Mouse (Mus musculus) adrenal gland, postnatal 4 days (tissue): ENCODE measurements around the gene Taldo1. TPM values are rescaled to one million over a fixed set of nuclear protein-coding genes. Genes with fewer than 3 reads are reported as not detected.
A peak's percentile ranks its signal among the peaks of the same experiment; 100 is the strongest.
"Not testable (repeated sequence)": the region's sequence is repeated elsewhere in the genome, so short reads cannot be mapped to it uniquely, and the experiment has no call there.

Experiments
- DNase-seq, 2 experiments: peaks; one replicate each; pipeline ENCODE4 v3.0.0; 2021 to 2022; ENCODE audit warnings: low spot score in 2 of 2, mixed read lengths in 2 of 2
- total RNA-seq, 2 experiments: library from RNA; stranded (reverse); gene quantifications; 2 replicates each; pipeline ENCODE4 v1.2.3; 2021

Gene Taldo1
- total RNA-seq, 2 experiments from 2014 or later: 251 to 277 TPM

- no peak for DNase-seq
These were observed 46.4 kb downstream of the Taldo1 start for GRCm38 (mm10) chr7:141438201-141438968.

DNA sequence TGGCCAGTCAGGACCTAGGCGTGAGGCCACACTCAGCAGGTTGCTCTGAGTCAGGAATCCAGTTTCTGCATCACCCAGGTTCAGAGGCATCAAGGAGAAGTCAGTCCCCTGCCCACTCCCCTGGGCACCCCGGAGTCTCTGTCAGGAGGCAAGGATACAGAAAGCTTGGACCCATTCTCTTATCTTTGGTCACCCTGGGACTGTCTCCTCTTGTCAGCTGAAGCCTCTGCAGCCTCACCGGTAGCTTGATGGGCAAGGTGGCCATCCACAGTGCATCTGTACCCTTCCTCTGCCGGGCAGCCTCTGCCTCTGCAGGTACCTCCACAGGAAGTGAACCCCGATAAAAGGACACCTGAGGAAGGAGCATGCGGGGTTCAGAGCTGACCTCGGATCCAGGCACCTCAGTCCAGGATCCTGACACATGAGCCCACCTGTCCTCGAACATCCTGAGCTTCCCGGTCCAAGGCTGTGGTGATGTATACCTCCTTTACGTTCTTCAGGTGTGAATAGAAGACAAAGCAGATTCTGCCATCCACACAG is 47.2 kb downstream of the Taldo1 start:
- no peak for DNase-seq

GRCm38 (mm10) chr7:141439811-141440210 is 47.8 kb downstream of the Taldo1 start:
- no peak for DNase-seq

GRCm38 (mm10) chr7:141440613-141441012 is 48.6 kb downstream of the Taldo1 start:
- peak in 1 of 2 experiments; percentile 47 for DNase-seq

- no peak for DNase-seq
These were observed 49.5 kb downstream of the Taldo1 start for GRCm38 (mm10) chr7:141441460-141441859.

GRCm38 (mm10) chr7:141442199-141442598 is 50.2 kb downstream of the Taldo1 start:
- no peak for DNase-seq

DNA sequence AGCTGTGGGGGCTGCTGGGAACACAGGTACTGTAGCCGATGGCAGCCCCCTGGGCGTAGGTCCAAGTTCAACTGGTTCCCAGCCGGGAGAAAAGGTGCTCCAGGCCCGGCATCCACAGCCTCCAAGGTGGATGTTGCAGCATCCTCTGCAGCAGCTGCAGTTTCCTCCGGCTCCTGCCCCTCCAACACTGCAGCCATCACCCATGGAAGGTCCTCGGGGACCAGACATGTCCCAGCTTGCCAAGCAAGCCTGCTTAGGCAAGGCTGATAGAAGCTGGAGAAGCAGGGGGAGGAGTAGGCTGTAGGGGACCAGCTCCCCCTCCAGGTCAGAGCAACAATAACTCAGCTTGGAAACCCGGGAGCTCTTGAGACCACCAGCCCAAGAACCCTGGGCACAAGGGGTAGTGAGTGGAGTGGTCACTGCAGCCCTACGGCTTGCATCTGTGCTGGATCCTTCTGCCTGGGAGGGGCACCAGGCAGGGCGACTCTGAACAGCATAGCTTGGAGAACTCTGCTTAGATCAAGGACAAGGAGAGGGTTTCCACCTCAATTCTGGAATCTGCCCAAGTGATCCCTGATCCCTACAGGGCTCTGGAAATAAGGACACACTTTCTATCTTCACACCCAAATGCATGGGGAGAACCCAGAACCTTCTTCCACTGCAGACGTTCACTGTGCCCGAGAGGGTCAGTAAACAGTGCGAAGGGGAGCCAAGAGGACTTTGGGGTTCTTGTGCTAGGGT is 51.3 kb downstream of the Taldo1 start:
- DNase-seq: no peak

- DNase-seq: peak in 1 of 2 experiments; percentile 37
These were observed 51.8 kb downstream of the Taldo1 start, which contains the start of gene Pidd1 for GRCm38 (mm10) chr7:141443828-141444237. Gene Pidd1, minus strand, starts transcription at chr7:141444025.

- not testable (repeated sequence) for DNase-seq
These were observed 54.4 kb downstream of the Taldo1 start for GRCm38 (mm10) chr7:141446374-141446773.

GRCm38 (mm10) chr7:141447110-141447991 is 55.4 kb downstream of the Taldo1 start, which contains the start of gene Rplp2:
Gene Rplp2, plus strand, starts transcription at chr7:141447370.
- peak; percentile 89 for DNase-seq

DNA sequence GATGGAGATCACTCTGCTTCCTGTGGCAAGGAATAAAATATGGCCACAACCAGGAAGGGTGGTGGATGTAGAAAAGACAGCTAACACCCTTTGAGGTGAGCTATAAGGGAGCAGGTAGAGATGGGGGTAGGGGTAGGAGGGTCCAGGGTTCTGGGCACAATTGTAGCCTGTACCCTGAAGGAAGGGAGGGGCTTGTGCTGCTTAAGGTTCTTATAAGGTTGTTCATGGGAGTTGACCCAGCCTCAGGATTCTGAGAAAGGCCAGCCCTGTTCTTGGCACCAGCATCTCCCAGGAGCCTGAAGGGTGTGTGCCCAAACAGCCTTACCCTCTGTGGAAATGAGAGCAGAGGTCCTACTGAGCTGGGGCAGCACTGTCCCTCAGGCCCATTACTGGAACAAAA is 59.9 kb downstream of the Taldo1 start:
- no peak for DNase-seq

Other genes with a start within 250 kb of the Taldo1 start
- gene Rnh1, start 219.3 kb upstream of the Taldo1 start, total RNA-seq: 100 to 1,000 TPM; 179 to 186 TPM
- gene Hras, start 198.2 kb upstream of the Taldo1 start, total RNA-seq: 10 to 100 TPM; 88.5 to 96.4 TPM
- 1 to 10 TPM; 8.8 to 9.9 TPM for gene Lrrc56, start 198.0 kb upstream of the Taldo1 start, total RNA-seq
- 1 to 10 TPM in 1 of 2 experiments, under 1 TPM in 1; 0.82 to 1.0 TPM for gene Lmntd2, start 178.1 kb upstream of the Taldo1 start, total RNA-seq
- 10 to 100 TPM; 14.7 to 15.1 TPM for gene Rassf7, start 176.3 kb upstream of the Taldo1 start, total RNA-seq
- 10 to 100 TPM; 77.1 to 91.9 TPM for gene Phrf1, start 163.4 kb upstream of the Taldo1 start, total RNA-seq
- 1 to 10 TPM; 7.3 to 7.5 TPM for gene Irf7, start 125.7 kb upstream of the Taldo1 start, total RNA-seq
- gene Cdhr5, start 115.4 kb upstream of the Taldo1 start, total RNA-seq: 10 to 100 TPM in 1 of 2 experiments, 1 to 10 TPM in 1; 9.4 to 15.5 TPM
- gene Sct, start 113.1 kb upstream of the Taldo1 start, total RNA-seq: 10 to 100 TPM in 1 of 2 experiments, 1 to 10 TPM in 1; 9.0 to 12.9 TPM
- gene Drd4, start 100.2 kb upstream of the Taldo1 start, total RNA-seq: under 1 TPM; 0.34 to 0.36 TPM
- 10 to 100 TPM; 74.1 to 78.8 TPM for gene Deaf1, start 64.5 kb upstream of the Taldo1 start, total RNA-seq
- gene Tmem80, start 64.5 kb upstream of the Taldo1 start, total RNA-seq: 10 to 100 TPM; 34.8 to 36.6 TPM
- 10 to 100 TPM in 1 of 2 experiments, 1 to 10 TPM in 1; 3.1 to 15.7 TPM for gene Eps8l2, start 53.3 kb upstream of the Taldo1 start, total RNA-seq
- gene Gatd1, start 21.9 kb downstream of the Taldo1 start, total RNA-seq: 10 to 100 TPM; 44.9 to 50.6 TPM
- 1 to 10 TPM; 2.7 to 4.8 TPM for gene Cend1, start 37.3 kb downstream of the Taldo1 start, total RNA-seq
- gene Slc25a22, start 45.7 kb downstream of the Taldo1 start, total RNA-seq: 10 to 100 TPM; 46.9 to 60.3 TPM
- 10 to 100 TPM in 1 of 2 experiments, 1 to 10 TPM in 1; 8.4 to 12.6 TPM for gene Pidd1, start 51.8 kb downstream of the Taldo1 start, total RNA-seq
- 1,000 to 10,000 TPM; 1,329 to 1,362 TPM for gene Rplp2, start 55.2 kb downstream of the Taldo1 start, total RNA-seq
- gene Pnpla2, start 63.0 kb downstream of the Taldo1 start, total RNA-seq: 100 to 1,000 TPM; 173 to 205 TPM
- gene Cracr2b, start 68.9 kb downstream of the Taldo1 start, total RNA-seq: 10 to 100 TPM; 13.1 to 14.2 TPM
- 100 to 1,000 TPM; 209 to 215 TPM for gene Cd151, start 75.2 kb downstream of the Taldo1 start, total RNA-seq
- 10 to 100 TPM; 57.7 to 61.2 TPM for gene Polr2l, start 82.9 kb downstream of the Taldo1 start, total RNA-seq
- 10 to 100 TPM; 77.9 to 79.6 TPM for gene Tspan4, start 83.0 kb downstream of the Taldo1 start, total RNA-seq
- 10 to 100 TPM; 42.4 to 49.2 TPM for gene Chid1, start 147.7 kb downstream of the Taldo1 start, total RNA-seq
- gene Ap2a2, start 170.0 kb downstream of the Taldo1 start, total RNA-seq: 10 to 100 TPM; 75.6 to 81.5 TPM